Mouse (Mus musculus) midbrain, embryonic 16.5 days (tissue): ENCODE measurements around the gene Rpusd1. TPM values are rescaled to one million over a fixed set of nuclear protein-coding genes. Genes with fewer than 3 reads are reported as not detected.
"Not testable (repeated sequence)": the region's sequence is repeated elsewhere in the genome, so short reads cannot be mapped to it uniquely, and the experiment has no call there.

Experiments used
- ATAC-seq: fragments of 200-750 bp; cut with Nextera tagmentation; 2 replicates; pipeline ENCODE4 v1.8.0; 2017; ENCODE audit warnings: moderate TSS enrichment
- H3K27ac ChIP-seq: fragments of 300-500 bp; sonication (generic); 2 replicates; pipeline ENCODE4 v1.5.1; 2014; ENCODE audit warnings: mild to moderate bottlenecking, low read length, mixed read lengths
- H3K27me3 ChIP-seq: fragments of 300-500 bp; sonication (generic); 2 replicates; pipeline ENCODE4 v1.6.1; 2014; ENCODE audit warnings: low read depth, low read length, mixed read lengths; ENCODE audit not compliant: control insufficient read depth, insufficient read depth
- H3K36me3 ChIP-seq: fragments of 300-500 bp; sonication (generic); 2 replicates; pipeline ENCODE4 v1.6.1; 2014; ENCODE audit warnings: mild to moderate bottlenecking, low read length, moderate library complexity, mixed read lengths; ENCODE audit not compliant: control insufficient read depth, insufficient read depth
- H3K4me1 ChIP-seq: fragments of 300-500 bp; sonication (generic); 2 replicates; pipeline ENCODE4 v1.6.1; 2014; ENCODE audit warnings: mild to moderate bottlenecking, low read length, mixed read lengths; ENCODE audit not compliant: control insufficient read depth, insufficient read depth
- H3K4me2 ChIP-seq: fragments of 300-500 bp; sonication (generic); 2 replicates; pipeline ENCODE4 v1.6.1; 2014; ENCODE audit warnings: mild to moderate bottlenecking, low read length, mixed read lengths
- H3K4me3 ChIP-seq: fragments of 300-500 bp; sonication (generic); 2 replicates; pipeline ENCODE4 v1.5.1; 2014; ENCODE audit warnings: low read depth, mild to moderate bottlenecking, low read length, moderate library complexity, mixed read lengths
- H3K9ac ChIP-seq: fragments of 300-500 bp; sonication (generic); 2 replicates; pipeline ENCODE4 v1.6.1; 2014; ENCODE audit warnings: low read depth, low read length, mixed read lengths
- H3K9me3 ChIP-seq: fragments of 300-500 bp; sonication (generic); replicated peaks from 2 replicates; pipeline ENCODE4 v1.6.1; 2014; ENCODE audit warnings: mild to moderate bottlenecking, low read length, mixed read lengths; ENCODE audit not compliant: control insufficient read depth, poor library complexity, severe bottlenecking
- WGBS: fragments of 180-500 bp; shearing (Covaris S2); extraction: QIAGEN DNeasy Blood & Tissue Kit; methylation state at CpG from one replicate; pipeline ENCODE4 v1.1.7; 2014; 5-methylcytosine and 5-hydroxymethylcytosine counted together
- polyA plus RNA-seq: library from polyadenylated mRNA; unstranded; fragments of >200 nt; fragmentation: Nextera tagmentation; extraction: Ambion mirVana; gene quantifications from 2 replicates; pipeline ENCODE4 v1.2.1, GENCODE M21; 2015

The Rpusd1 gene
- polyA plus RNA-seq, 1 experiment from 2014 or later = 26.8 TPM

- Histone ChIP-seq H3K36me3 (no peaks in the 10 kb centered on the region; the same call in 1 of the 2 replicates), H3K4me3 (no peak overlapping the region), H3K4me1 (peaks cover 15% of the 10 kb centered on the region), H3K4me2 (no peak overlapping the region), H3K27ac (no peak overlapping the region), H3K9me3 (no peaks in the 10 kb centered on the region), H3K27me3 (no peaks in the 10 kb centered on the region), H3K9ac (no peak overlapping the region)
- no peak for ATAC-seq
- WGBS = 85% methylated on average over 6 of the region's 6 CpGs
Observed at GRCm38 (mm10) chr17:25725264-25725663, 2.2 kb upstream of the Rpusd1 start.

GRCm38 (mm10) chr17:25728009-25728270, 470 bp downstream of the Rpusd1 start:
- H3K4me2 ChIP-seq = peak overlapping the region; percentile 96
- 28% methylated on average over 4 of the region's 4 CpGs for WGBS
- H3K27me3 ChIP-seq = no peaks in the 10 kb centered on the region
- H3K9me3 ChIP-seq = no peaks in the 10 kb centered on the region
- no peak overlapping the region for H3K27ac ChIP-seq
- peak overlapping the region; percentile 78 for H3K9ac ChIP-seq
- H3K4me3 ChIP-seq = peak overlapping the region; percentile 54
- H3K36me3 ChIP-seq = peaks cover 2% of the 10 kb centered on the region; the same call in 1 of the 2 replicates
- peaks cover 15% of the 10 kb centered on the region for H3K4me1 ChIP-seq
- ATAC-seq = peak; percentile 13; the same call in 1 of the 2 replicates

DNA sequence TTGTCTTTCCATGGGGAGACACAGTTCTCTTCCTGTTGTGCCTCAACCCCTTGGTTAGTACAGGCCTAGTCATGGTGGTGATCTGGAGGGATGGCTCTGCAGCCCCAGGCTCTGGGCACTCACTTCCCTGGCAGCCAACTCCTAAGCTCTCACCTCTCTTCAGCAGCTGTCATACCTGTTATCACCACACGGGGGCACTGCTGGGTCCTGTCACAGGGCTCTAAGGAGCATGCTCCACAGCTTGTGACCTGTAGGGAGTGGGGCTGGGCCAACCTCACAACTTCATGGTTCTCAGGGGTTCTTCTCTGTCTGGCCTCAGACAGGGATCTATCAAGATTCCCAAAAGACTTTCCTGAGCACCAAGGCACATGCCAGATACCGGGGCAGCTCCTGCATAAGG, 4.6 kb downstream of the Rpusd1 start:
- H3K27ac ChIP-seq = no peak overlapping the region
- peaks cover 2% of the 10 kb centered on the region; the same call in 1 of the 2 replicates for H3K36me3 ChIP-seq
- WGBS = 15% methylated on average over 2 of the region's 2 CpGs
- no peak overlapping the region for H3K4me2 ChIP-seq
- no peaks in the 10 kb centered on the region for H3K9me3 ChIP-seq
- no peak for ATAC-seq
- no peak overlapping the region for H3K9ac ChIP-seq
- H3K4me1 ChIP-seq = peaks cover 10% of the 10 kb centered on the region
- no peak overlapping the region for H3K4me3 ChIP-seq
- no peaks in the 10 kb centered on the region for H3K27me3 ChIP-seq

GRCm38 (mm10) chr17:25735246-25735645, 7.8 kb downstream of the Rpusd1 start:
- 81% methylated on average over 5 of the region's 5 CpGs for WGBS
- Histone ChIP-seq H3K36me3 (peaks cover 2% of the 10 kb centered on the region; the same call in 1 of the 2 replicates), H3K4me3 (no peak overlapping the region), H3K27me3 (no peaks in the 10 kb centered on the region), H3K4me1 (no peaks in the 10 kb centered on the region), H3K27ac (no peak overlapping the region), H3K9ac (no peak overlapping the region), H3K9me3 (no peaks in the 10 kb centered on the region), H3K4me2 (no peak overlapping the region)
- ATAC-seq = no peak

DNA sequence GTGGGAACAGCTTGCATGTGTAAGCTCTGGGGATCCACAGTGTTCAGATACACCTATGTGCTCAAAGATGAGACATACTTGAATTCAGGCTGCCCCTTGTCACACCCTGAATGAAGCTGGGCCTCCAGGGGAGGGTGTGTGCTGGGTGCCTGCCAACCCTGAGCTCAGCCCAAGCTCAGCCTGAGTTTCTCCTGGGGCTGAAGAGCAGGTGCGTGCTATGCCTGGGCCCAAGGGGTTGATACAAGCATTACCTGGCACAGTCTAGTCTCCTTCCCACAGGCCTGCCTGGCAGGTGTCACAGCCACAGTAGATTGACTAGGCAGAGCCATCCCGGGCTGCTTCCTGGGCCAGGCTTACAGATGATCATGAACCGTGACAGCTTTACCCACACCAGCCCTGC, 8.3 kb downstream of the Rpusd1 start, which contains the start of gene Mslnl:
TSS of gene Mslnl (plus strand) at position 298 of the 400 bp plus-strand sequence.
- WGBS = 68% methylated on average over 3 of the region's 3 CpGs
- no peaks in the 10 kb centered on the region for H3K27me3 ChIP-seq
- no peak within 1 kb of the TSS for H3K27ac ChIP-seq
- no peak within 1 kb of the TSS for H3K4me3 ChIP-seq
- ATAC-seq = no peak
- no peak within 1 kb of the TSS for H3K4me2 ChIP-seq
- H3K4me1 ChIP-seq = no peaks in the 10 kb centered on the region
- no peaks in the 10 kb centered on the region for H3K9me3 ChIP-seq
- no peaks in the 10 kb centered on the region; the same call in 1 of the 2 replicates for H3K36me3 ChIP-seq
- no peak within 1 kb of the TSS for H3K9ac ChIP-seq

- 89% methylated on average over 7 of the region's 7 CpGs for WGBS
- no peak overlapping the region for H3K27ac ChIP-seq
- no peaks in the 10 kb centered on the region for H3K36me3 ChIP-seq
Observed at GRCm38 (mm10) chr17:25738861-25739260, 11.4 kb downstream of the Rpusd1 start.

DNA sequence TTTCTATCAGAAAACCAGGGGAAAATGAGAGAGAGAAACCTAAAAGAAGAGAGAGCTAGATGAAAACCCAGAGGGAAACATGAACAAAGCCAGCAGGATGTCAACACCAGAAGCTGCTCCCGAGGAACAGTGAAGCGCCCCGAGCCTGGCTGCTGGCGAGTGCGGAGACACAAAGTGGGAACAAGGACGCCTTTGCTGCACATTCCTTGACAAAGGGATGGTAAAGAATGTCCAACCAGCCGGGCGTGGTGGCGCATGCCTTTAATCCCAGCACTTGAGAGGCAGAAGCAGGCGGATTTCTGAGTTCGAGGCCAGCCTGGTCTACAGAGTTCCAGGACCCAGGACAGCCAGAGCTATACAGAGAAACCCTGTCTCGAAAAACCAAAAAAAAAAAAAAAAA, 14.0 kb downstream of the Rpusd1 start:
- H3K4me1 ChIP-seq, H3K9ac ChIP-seq, H3K4me2 ChIP-seq, ATAC-seq, H3K9me3 ChIP-seq, H3K27ac ChIP-seq, H3K36me3 ChIP-seq, H3K27me3 ChIP-seq, H3K4me3 ChIP-seq: not testable (repeated sequence)
- 68% methylated on average over 12 of the region's 12 CpGs for WGBS

More at GRCm38 (mm10) chr17:25738861-25739260, 11.4 kb downstream of the Rpusd1 start:
- Histone ChIP-seq H3K27me3 (no peaks in the 10 kb centered on the region), H3K9ac (no peak overlapping the region), H3K4me2 (no peak overlapping the region), H3K9me3 (no peaks in the 10 kb centered on the region), H3K4me3 (no peak overlapping the region), H3K4me1 (no peaks in the 10 kb centered on the region)
- no peak for ATAC-seq

DNA sequence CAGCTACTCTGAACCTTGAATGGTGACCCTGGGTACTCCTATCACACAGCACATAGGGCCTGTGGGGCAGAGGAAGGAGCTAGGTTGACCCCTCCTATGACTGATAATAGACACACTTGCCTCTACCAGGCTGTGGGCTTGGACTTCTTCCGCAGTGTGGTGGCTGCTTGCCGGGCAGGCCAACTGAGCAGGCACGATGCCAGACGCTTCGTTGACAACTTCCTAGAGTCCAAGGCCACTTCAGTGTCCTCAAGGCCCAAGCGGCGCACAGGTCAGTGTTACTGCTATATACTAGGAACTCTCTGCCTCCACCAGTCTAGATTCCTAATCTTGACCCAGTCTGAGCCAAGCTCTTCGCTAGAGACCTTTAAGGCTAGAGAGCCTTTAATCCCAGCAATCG, 16.4 kb downstream of the Rpusd1 start:
- WGBS = 96% methylated on average over 9 of the region's 9 CpGs
- ATAC-seq = no peak
- no peaks in the 10 kb centered on the region for H3K9me3 ChIP-seq

DNA sequence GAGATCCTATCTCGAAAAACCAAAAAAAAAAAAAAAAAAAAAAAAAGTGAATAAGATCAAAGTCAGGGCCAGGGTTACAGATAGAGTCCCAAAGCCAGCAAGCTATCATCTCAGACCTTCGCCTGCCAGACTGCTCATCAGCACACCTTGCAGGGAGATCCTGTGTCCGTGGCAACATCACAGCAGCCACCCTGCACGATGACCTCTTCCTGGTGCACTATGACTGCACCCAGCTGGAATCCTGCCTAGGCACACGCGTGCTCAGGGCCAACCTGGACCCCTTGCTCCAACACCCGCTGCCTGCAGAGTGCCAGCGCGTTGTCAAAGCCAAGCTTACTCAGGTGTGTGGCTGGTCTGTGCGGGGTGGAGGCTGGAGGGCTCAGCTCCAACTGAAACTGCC, 16.8 kb downstream of the Rpusd1 start:
- no peak overlapping the region for H3K27ac ChIP-seq
- H3K4me1 ChIP-seq = no peaks in the 10 kb centered on the region
- H3K4me3 ChIP-seq = no peak overlapping the region
- H3K9ac ChIP-seq = no peak overlapping the region
- H3K27me3 ChIP-seq = no peaks in the 10 kb centered on the region
- ATAC-seq = no peak
- 83% methylated on average over 10 of the region's 10 CpGs for WGBS
- H3K4me2 ChIP-seq = no peak overlapping the region
- H3K36me3 ChIP-seq = no peaks in the 10 kb centered on the region
- H3K9me3 ChIP-seq = no peaks in the 10 kb centered on the region

More for the DNA sequence above, 16.4 kb downstream of the Rpusd1 start:
- no peaks in the 10 kb centered on the region for H3K36me3 ChIP-seq
- H3K4me1 ChIP-seq = no peaks in the 10 kb centered on the region
- no peaks in the 10 kb centered on the region for H3K27me3 ChIP-seq
- no peak overlapping the region for H3K9ac ChIP-seq
- H3K27ac ChIP-seq = no peak overlapping the region
- no peak overlapping the region for H3K4me2 ChIP-seq
- H3K4me3 ChIP-seq = no peak overlapping the region
